Mouse (Mus musculus): ENCODE results near the gene Slit3. TPM values are rescaled to one million over a fixed set of nuclear protein-coding genes. Genes with fewer than 3 reads are reported as not detected.

The Slit3 gene
- polyA plus RNA-seq, 1 experiment = 211 TPM

DNA sequence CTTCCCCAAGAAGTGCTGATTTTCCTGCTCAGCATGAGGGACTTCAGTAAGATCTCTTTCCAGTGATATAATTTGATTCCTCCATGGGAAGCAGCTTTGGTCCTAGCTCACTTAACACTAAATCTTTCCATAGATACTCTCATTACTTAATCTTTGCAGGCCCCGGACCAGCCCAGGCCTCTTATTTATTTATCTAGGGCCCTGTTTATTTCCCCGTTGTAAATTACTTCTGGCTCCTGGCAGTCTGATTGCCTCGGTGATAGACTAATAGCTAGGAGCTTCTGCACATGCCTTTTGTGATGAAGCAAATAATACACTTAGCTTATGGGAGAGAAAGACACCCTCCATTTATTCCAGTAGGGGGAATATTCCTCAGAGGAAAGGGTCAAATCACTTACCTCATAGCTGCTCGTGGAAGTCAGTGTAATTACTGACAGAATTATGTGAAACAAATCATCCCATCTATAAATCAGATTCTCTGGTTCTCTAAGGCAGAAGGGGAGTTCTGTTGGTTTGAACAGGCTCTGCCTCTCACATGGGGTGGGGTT, 129.9 kb downstream of the Slit3 start:
- Histone ChIP-seq H3K27ac (ENCODE audit: insufficient read depth, low read length) (peak overlapping the region; percentile 43), H3K4me1 (ENCODE audit: control insufficient read depth, insufficient read depth, low read length) (0 out of 2 replicates have a peak, but pooled peaks cover 2% of the 10 kb centered on the region), H3K4me3 (ENCODE audit: insufficient read depth, low read length) (no peak overlapping the region)
- TF ChIP-seq CTCF (IDR thresholded peaks at IDR 0.05; ENCODE audit: borderline replicate concordance, insufficient read depth, low read length) (no peak), POLR2A (IDR thresholded peaks at IDR 0.05; ENCODE audit: low read depth, low read length) (no peak)

DNA sequence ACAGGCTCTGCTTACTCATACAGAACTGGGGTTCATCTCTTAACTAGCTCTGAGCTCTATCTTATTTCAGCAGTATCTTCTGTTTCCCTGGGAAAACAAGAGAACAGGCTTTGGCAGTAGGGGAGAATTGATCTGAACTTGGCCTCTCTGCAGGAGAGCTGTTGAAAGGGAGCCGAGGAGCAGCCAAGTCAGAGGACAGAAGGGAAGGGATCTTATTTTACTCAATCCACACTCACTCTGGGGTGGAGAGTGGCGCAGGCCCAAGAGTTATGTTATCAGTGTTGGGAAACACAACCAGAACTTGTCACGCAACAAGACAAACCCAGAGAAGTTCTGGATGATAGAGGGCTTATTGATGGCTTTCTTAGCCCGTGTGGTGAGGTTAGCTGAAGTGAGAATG, 130.9 kb downstream of the Slit3 start:
- H3K4me3 ChIP-seq (ENCODE audit: insufficient read depth, low read length) = no peak overlapping the region
- no peak for TF ChIP-seq CTCF (IDR thresholded peaks at IDR 0.05; ENCODE audit: borderline replicate concordance, insufficient read depth, low read length)
- H3K27ac ChIP-seq (ENCODE audit: insufficient read depth, low read length) = no peak overlapping the region
- H3K4me1 ChIP-seq (ENCODE audit: control insufficient read depth, insufficient read depth, low read length) = 0 out of 2 replicates have a peak, but pooled peaks cover 2% of the 10 kb centered on the region

DNA sequence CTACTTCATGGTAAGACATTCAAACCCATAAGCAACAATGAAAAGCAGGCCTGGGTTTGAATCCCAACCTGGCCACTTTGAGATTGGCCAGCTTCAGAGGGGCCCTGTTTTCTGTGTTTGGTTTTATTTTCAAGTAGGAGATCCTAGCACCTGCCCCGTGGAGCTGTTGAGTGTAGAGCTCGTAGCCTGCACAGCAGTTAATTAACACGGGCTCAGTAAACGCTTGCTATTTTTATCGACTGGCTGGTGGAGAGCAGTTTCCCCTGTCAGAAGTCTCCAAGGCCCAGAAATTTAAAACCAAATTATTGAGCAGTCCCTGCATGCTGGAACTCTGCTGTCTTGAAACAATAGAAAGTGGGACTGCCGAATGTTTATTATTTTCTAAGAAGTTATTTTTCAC, 136.3 kb downstream of the Slit3 start:
- H3K4me3 ChIP-seq (ENCODE audit: insufficient read depth, low read length) = no peak overlapping the region
- H3K27ac ChIP-seq (ENCODE audit: insufficient read depth, low read length) = no peak overlapping the region
- H3K4me1 ChIP-seq (ENCODE audit: control insufficient read depth, insufficient read depth, low read length) = peaks cover 13% of the 10 kb centered on the region
- TF ChIP-seq CTCF (IDR thresholded peaks at IDR 0.05; ENCODE audit: borderline replicate concordance, insufficient read depth, low read length) = no peak
- no peak for TF ChIP-seq POLR2A (IDR thresholded peaks at IDR 0.05; ENCODE audit: low read depth, low read length)

DNA sequence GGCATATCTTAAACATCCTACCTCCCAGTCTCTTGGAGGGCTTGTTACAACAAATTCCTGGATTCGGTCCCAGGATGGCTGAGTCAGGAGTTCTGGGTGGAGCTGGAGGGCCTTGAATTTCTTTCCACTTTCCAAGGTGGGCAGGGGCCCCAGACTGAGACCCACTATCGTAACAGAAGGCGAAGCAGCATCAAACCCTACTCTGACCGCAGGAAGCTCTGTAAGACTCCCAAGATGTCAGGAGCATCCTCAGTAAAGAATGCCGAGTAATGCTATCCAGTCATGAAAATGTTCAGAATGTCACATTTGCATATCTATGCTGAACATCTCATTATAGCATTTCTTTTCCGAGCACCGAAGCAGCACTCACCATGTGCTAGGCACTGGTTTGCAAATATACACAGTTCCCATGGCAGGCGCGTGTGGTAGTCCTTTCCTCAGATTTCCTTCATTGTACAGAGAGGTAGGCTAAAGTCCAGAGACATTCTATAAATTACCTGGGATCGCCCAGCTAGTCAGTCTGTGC, 140.6 kb downstream of the Slit3 start:
- no peak overlapping the region for H3K4me3 ChIP-seq (ENCODE audit: insufficient read depth, low read length)
- TF ChIP-seq POLR2A (IDR thresholded peaks at IDR 0.05; ENCODE audit: low read depth, low read length) = no peak
- no peak for TF ChIP-seq CTCF (IDR thresholded peaks at IDR 0.05; ENCODE audit: borderline replicate concordance, insufficient read depth, low read length)
- peak overlapping the region; percentile 12 for H3K27ac ChIP-seq (ENCODE audit: insufficient read depth, low read length)
- peaks cover 13% of the 10 kb centered on the region for H3K4me1 ChIP-seq (ENCODE audit: control insufficient read depth, insufficient read depth, low read length)

DNA sequence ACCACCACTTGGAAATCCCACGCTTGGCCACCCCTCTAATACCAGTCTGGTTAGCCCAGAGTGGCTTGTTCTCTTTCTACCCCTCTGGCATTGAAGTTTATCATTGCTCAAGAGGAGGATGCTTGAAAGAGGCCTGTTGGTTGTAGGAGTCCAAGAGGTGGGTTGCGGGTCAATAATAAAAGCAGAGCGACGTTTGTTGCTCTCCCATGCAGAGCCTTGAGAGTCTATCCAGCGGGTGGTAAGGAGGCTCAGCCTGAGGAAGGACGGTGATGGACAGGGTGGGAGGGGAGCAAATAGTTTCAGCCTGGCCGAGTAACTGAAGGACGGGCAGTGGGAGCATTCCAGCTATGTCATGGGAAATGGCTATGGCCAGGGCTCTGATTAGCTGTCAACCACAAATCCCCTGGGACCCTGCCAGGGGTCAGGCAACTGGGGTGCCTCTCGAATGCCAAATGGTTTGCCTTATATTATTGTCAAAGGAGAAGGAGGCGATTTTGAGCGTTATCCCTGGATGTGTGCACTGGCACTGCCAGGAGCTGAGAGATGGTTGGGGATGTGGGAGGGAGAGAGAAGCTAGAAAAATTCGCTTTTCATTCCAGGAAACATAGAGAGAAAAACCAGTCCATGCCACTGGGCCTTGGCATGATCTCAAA, 141.4 kb downstream of the Slit3 start:
- TF ChIP-seq CTCF (IDR thresholded peaks at IDR 0.05; ENCODE audit: borderline replicate concordance, insufficient read depth, low read length) (no peak), POLR2A (IDR thresholded peaks at IDR 0.05; ENCODE audit: low read depth, low read length) (no peak)
- no peak overlapping the region for H3K4me3 ChIP-seq (ENCODE audit: insufficient read depth, low read length)
- H3K4me1 ChIP-seq (ENCODE audit: control insufficient read depth, insufficient read depth, low read length) = peaks cover 14% of the 10 kb centered on the region
- peak overlapping the region; percentile 7; the same call in 1 of the 2 replicates for H3K27ac ChIP-seq (ENCODE audit: insufficient read depth, low read length)

DNA sequence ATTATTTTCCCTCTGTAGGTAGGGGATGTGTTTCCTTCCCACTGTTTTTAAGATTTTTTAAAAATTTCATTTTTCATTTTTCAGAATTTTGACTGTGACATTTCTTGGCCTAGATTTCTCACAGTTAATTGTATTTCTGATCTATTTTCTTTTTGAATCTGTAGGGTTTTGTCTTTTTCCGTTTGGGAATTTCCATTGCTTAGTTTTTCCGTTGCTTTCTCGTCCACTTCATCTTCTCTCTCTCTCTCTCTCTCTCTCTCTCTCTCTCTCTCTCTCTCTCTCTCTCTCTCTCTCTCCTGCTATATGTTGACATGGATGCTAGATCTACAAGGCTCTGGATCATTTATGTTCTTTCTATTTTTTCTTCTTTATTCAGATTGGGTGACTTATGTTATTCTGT, 143.7 kb downstream of the Slit3 start:
- Histone ChIP-seq H3K27ac (ENCODE audit: insufficient read depth, low read length) (no peak overlapping the region), H3K4me3 (ENCODE audit: insufficient read depth, low read length) (no peak overlapping the region), H3K4me1 (ENCODE audit: control insufficient read depth, insufficient read depth, low read length) (peaks cover 17% of the 10 kb centered on the region)
- TF ChIP-seq POLR2A (IDR thresholded peaks at IDR 0.05; ENCODE audit: low read depth, low read length) (no peak), CTCF (IDR thresholded peaks at IDR 0.05; ENCODE audit: borderline replicate concordance, insufficient read depth, low read length) (no peak)

DNA sequence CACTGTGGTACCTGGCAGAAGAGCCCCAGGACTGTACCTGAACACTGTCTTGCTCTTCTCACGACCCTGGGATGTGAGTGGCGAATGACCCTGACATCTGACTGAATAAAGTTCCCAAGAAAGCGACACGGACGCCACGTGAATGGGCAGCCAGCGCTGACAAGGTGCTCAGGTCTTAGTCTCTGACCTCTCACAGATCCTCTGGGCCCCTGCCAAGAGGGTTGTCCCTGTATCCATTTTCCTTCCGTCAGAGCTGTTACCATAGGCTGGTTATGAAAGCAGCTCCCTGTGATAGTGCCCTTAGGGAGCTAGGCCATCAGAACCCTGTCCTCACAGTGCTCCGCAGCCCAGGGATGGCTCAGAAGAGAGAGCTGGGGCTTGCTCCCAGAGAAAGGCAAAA, 149.4 kb downstream of the Slit3 start:
- Histone ChIP-seq H3K4me3 (ENCODE audit: insufficient read depth, low read length) (no peak overlapping the region), H3K27ac (ENCODE audit: insufficient read depth, low read length) (no peak overlapping the region), H3K4me1 (ENCODE audit: control insufficient read depth, insufficient read depth, low read length) (0 out of 2 replicates have a peak, but pooled peaks cover 8% of the 10 kb centered on the region)
- TF ChIP-seq POLR2A (IDR thresholded peaks at IDR 0.05; ENCODE audit: low read depth, low read length) (no peak), CTCF (IDR thresholded peaks at IDR 0.05; ENCODE audit: borderline replicate concordance, insufficient read depth, low read length) (no peak)

DNA sequence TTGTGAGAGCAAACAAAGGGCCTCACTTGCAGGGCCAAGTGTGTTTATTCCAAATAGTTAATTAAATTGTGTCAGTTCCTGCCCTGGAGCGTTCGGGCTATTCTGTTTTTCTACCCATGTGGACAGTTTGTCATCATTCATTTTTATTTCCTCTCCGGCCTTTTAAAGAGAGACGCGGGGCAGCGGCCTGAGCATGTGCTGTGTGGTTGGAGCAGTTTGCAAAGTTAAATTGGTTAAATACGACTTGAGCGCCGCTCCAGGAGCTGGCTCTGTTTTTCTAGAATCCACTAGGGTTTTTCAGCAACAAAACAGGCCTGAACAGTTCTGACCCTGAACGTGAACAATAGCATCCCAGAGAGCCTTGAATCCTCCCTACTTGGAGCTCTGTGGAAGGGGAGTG, 152.4 kb downstream of the Slit3 start:
- Histone ChIP-seq H3K4me1 (ENCODE audit: control insufficient read depth, insufficient read depth, low read length) (0 out of 2 replicates have a peak, but pooled peaks cover 5% of the 10 kb centered on the region), H3K27ac (ENCODE audit: insufficient read depth, low read length) (no peak overlapping the region)
- TF ChIP-seq CTCF (IDR thresholded peaks at IDR 0.05; ENCODE audit: borderline replicate concordance, insufficient read depth, low read length) = no peak
- TF ChIP-seq POLR2A (IDR thresholded peaks at IDR 0.05; ENCODE audit: low read depth, low read length) = no peak

DNA sequence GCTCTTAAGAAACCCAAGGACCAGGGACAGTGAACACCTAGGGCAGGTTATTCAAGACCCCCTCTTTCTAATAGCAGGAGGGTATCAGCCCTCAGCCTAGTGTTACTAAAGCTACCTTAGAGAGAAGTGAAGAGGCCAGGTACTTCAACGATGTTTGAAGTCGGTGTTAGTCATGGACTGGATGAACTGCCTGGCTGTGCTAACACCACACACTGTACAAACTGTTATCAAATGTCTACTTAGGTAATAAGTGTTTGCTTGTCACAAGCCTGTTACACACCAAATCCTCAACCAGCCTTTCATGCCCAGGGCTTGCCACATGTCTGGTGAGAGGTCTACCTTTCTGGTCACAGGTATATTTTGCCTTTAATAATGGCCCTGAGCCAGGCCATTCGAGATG, 153.0 kb downstream of the Slit3 start:
- H3K4me3 ChIP-seq (ENCODE audit: insufficient read depth, low read length) = no peak overlapping the region
- 0 out of 2 replicates have a peak, but pooled peaks cover 3% of the 10 kb centered on the region for H3K4me1 ChIP-seq (ENCODE audit: control insufficient read depth, insufficient read depth, low read length)
- H3K27ac ChIP-seq (ENCODE audit: insufficient read depth, low read length) = no peak overlapping the region
- TF ChIP-seq CTCF (IDR thresholded peaks at IDR 0.05; ENCODE audit: borderline replicate concordance, insufficient read depth, low read length) (no peak), POLR2A (IDR thresholded peaks at IDR 0.05; ENCODE audit: low read depth, low read length) (no peak)

More for the DNA sequence above, 152.4 kb downstream of the Slit3 start:
- H3K4me3 ChIP-seq (ENCODE audit: insufficient read depth, low read length) = no peak overlapping the region

DNA sequence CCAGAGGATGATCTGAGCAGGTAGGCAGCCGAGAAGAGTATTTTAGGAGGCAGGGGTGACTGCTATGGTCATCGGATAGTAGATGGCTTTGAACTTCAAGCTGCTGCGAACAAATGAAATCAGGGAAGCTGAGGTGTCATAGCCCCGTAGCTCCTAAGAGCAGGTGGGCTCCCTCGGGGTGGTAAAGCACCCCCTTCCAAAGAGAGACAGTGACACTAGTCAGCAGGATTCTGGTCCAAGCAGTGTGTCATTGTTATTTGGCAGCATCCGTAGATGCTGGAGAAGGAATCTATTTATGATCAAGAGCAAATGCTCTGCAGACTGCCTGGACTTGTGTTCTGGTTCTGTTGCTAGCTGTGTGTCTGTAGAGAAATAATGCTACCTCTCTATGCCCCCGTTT, 154.3 kb downstream of the Slit3 start:
- TF ChIP-seq CTCF (IDR thresholded peaks at IDR 0.05; ENCODE audit: borderline replicate concordance, insufficient read depth, low read length) = no peak
- no peak for TF ChIP-seq POLR2A (IDR thresholded peaks at IDR 0.05; ENCODE audit: low read depth, low read length)
- Histone ChIP-seq H3K4me3 (ENCODE audit: insufficient read depth, low read length) (no peak overlapping the region), H3K4me1 (ENCODE audit: control insufficient read depth, insufficient read depth, low read length) (0 out of 2 replicates have a peak, but pooled peaks cover 3% of the 10 kb centered on the region), H3K27ac (ENCODE audit: insufficient read depth, low read length) (no peak overlapping the region)
